Mouse (Mus musculus) forebrain, postnatal 0 days (tissue): ENCODE data around the gene Frmd5. TPM values are rescaled to one million over a fixed set of nuclear protein-coding genes. Genes with fewer than 3 reads are reported as not detected.

Source experiments
- ATAC-seq: fragments of 200-750 bp; cut with Nextera tagmentation; 2 replicates; pipeline ENCODE4 v1.8.0; 2017; ENCODE audit warnings: mild to moderate bottlenecking, moderate library complexity
- DNase-seq: peaks from one replicate; pipeline ENCODE4 v3.0.0-alpha.2; 2015
- H3K27ac ChIP-seq: fragments of 300-500 bp; sonication (generic); 2 replicates; pipeline ENCODE4 v1.5.1; 2014; ENCODE audit warnings: low read depth, mild to moderate bottlenecking, antibody characterized with exemption, low read length, moderate library complexity, mixed read lengths
- H3K27me3 ChIP-seq: fragments of 300-500 bp; sonication (generic); 2 replicates; pipeline ENCODE4 v1.6.1; 2014; ENCODE audit warnings: mild to moderate bottlenecking, low read length, mixed read lengths; ENCODE audit not compliant: insufficient read depth
- H3K36me3 ChIP-seq: fragments of 300-500 bp; sonication (generic); 2 replicates; pipeline ENCODE4 v1.6.1; 2014; ENCODE audit warnings: mild to moderate bottlenecking, moderate library complexity; ENCODE audit not compliant: insufficient read depth
- H3K4me1 ChIP-seq: fragments of 300-500 bp; sonication (generic); 2 replicates; pipeline ENCODE4 v1.6.1; 2014; ENCODE audit warnings: antibody characterized with exemption; ENCODE audit not compliant: insufficient read depth
- H3K4me2 ChIP-seq: fragments of 300-500 bp; sonication (generic); 2 replicates; pipeline ENCODE4 v1.6.1; 2014; ENCODE audit warnings: low read depth, mild to moderate bottlenecking, moderate library complexity
- H3K4me3 ChIP-seq: fragments of 300-500 bp; sonication (generic); 2 replicates; pipeline ENCODE4 v1.5.1; 2014; ENCODE audit warnings: low read depth, low read length, mixed read lengths
- H3K9ac ChIP-seq: fragments of 300-500 bp; sonication (generic); 2 replicates; pipeline ENCODE4 v1.6.1; 2014; ENCODE audit warnings: mild to moderate bottlenecking
- H3K9me3 ChIP-seq: fragments of 300-500 bp; sonication (generic); 2 replicates; pipeline ENCODE4 v1.6.1; 2016; ENCODE audit warnings: low read length
- CTCF ChIP-seq: sonication (generic); IDR thresholded peaks from 2 replicates; pipeline ENCODE4 v1.5.1; 2016; ENCODE audit warnings: antibody characterized with exemption, control low read depth, low read depth
- WGBS: fragments of 180-500 bp; shearing (Covaris S2); extraction: QIAGEN DNeasy Blood & Tissue Kit; methylation state at CpG from one replicate; pipeline ENCODE4 v1.1.7; 2014; 5-methylcytosine and 5-hydroxymethylcytosine counted together
- polyA plus RNA-seq: library from polyadenylated mRNA; unstranded; fragments of >200 nt; fragmentation: Nextera tagmentation; extraction: Ambion mirVana; gene quantifications from 2 replicates; pipeline ENCODE4 v1.2.1, GENCODE M21; 2015
- total RNA-seq: library from RNA; depleted of rRNA; stranded (reverse); fragments of >200 nt; gene quantifications from 2 replicates; pipeline ENCODE4 v1.2.3, GENCODE M21; 2014

Frmd5 gene
- total and polyA plus RNA-seq, 2 experiments from 2014 or later: 15.7 to 53.3 TPM

- Histone ChIP-seq H3K36me3 (no peaks in the 10 kb centered on the region), H3K9me3 (no peaks in the 10 kb centered on the region), H3K9ac (no peak overlapping the region), H3K27ac (no peak overlapping the region), H3K4me2 (no peak overlapping the region), H3K4me3 (no peak overlapping the region), H3K4me1 (no peaks in the 10 kb centered on the region), H3K27me3 (no peaks in the 10 kb centered on the region)
- TF ChIP-seq CTCF: no peak
- whole genome bisulfite sequencing: 74% methylated on average over 7 of the region's 7 CpGs
- no peak for ATAC-seq
- DNase-seq: no peak
Measured at GRCm38 (mm10) chr2:121776219-121776618, 30.7 kb downstream of the Frmd5 start.

- DNase-seq (no peak), ATAC-seq (no peak)
- no peaks in the 10 kb centered on the region for H3K9me3 ChIP-seq
- no peak overlapping the region for H3K4me3 ChIP-seq
- no peaks in the 10 kb centered on the region for H3K36me3 ChIP-seq
- no peak overlapping the region for H3K9ac ChIP-seq
- no peaks in the 10 kb centered on the region for H3K27me3 ChIP-seq
- 22% methylated on average over 5 of the region's 5 CpGs for WGBS
- no peaks in the 10 kb centered on the region for H3K4me1 ChIP-seq
- no peak overlapping the region for H3K4me2 ChIP-seq
- no peak for TF ChIP-seq CTCF
- no peak overlapping the region for H3K27ac ChIP-seq
Measured at GRCm38 (mm10) chr2:121764851-121765250, 42.0 kb downstream of the Frmd5 start.

GRCm38 (mm10) chr2:121761861-121762260, 45.0 kb downstream of the Frmd5 start:
- Histone ChIP-seq H3K4me1 (no peaks in the 10 kb centered on the region), H3K27ac (no peak overlapping the region), H3K9me3 (no peaks in the 10 kb centered on the region), H3K9ac (no peak overlapping the region), H3K4me3 (no peak overlapping the region), H3K36me3 (no peaks in the 10 kb centered on the region), H3K4me2 (no peak overlapping the region), H3K27me3 (no peaks in the 10 kb centered on the region)
- no peak for ATAC-seq
- WGBS: 93% methylated on average over 5 of the region's 5 CpGs
- TF ChIP-seq CTCF: no peak
- no peak for DNase-seq

GRCm38 (mm10) chr2:121761281-121761795, 45.5 kb downstream of the Frmd5 start:
- Histone ChIP-seq H3K9me3 (no peaks in the 10 kb centered on the region), H3K27me3 (no peaks in the 10 kb centered on the region), H3K9ac (no peak overlapping the region), H3K4me3 (no peak overlapping the region), H3K4me2 (no peak overlapping the region), H3K27ac (no peak overlapping the region), H3K4me1 (no peaks in the 10 kb centered on the region), H3K36me3 (no peaks in the 10 kb centered on the region)
- WGBS: 94% methylated on average over 11 of the region's 11 CpGs
- ATAC-seq (no peak), DNase-seq (no peak)
- no peak for TF ChIP-seq CTCF

- H3K9ac ChIP-seq: no peak overlapping the region
- no peaks in the 10 kb centered on the region for H3K36me3 ChIP-seq
- no peaks in the 10 kb centered on the region for H3K27me3 ChIP-seq
- H3K4me2 ChIP-seq: no peak overlapping the region
- no peak for TF ChIP-seq CTCF
- H3K27ac ChIP-seq: no peak overlapping the region
- H3K4me3 ChIP-seq: no peak overlapping the region
- no peaks in the 10 kb centered on the region for H3K4me1 ChIP-seq
- H3K9me3 ChIP-seq: no peaks in the 10 kb centered on the region
- ATAC-seq (no peak), DNase-seq (no peak)
- WGBS: 94% methylated on average over 9 of the region's 9 CpGs
Measured at GRCm38 (mm10) chr2:121760646-121761045, 46.2 kb downstream of the Frmd5 start.

GRCm38 (mm10) chr2:121758258-121758657, 48.6 kb downstream of the Frmd5 start:
- 92% methylated on average over 8 of the region's 8 CpGs for WGBS
- no peak for TF ChIP-seq CTCF
- H3K27ac ChIP-seq: no peak overlapping the region
- H3K4me2 ChIP-seq: no peak overlapping the region
- H3K4me3 ChIP-seq: no peak overlapping the region
- H3K9me3 ChIP-seq: no peaks in the 10 kb centered on the region
- H3K36me3 ChIP-seq: no peaks in the 10 kb centered on the region
- no peaks in the 10 kb centered on the region for H3K27me3 ChIP-seq
- H3K9ac ChIP-seq: no peak overlapping the region
- no peak for ATAC-seq
- DNase-seq: no peak
- H3K4me1 ChIP-seq: no peaks in the 10 kb centered on the region

- Histone ChIP-seq H3K4me3 (no peak overlapping the region), H3K36me3 (no peaks in the 10 kb centered on the region), H3K27ac (no peak overlapping the region), H3K4me2 (no peak overlapping the region), H3K4me1 (no peaks in the 10 kb centered on the region), H3K27me3 (no peaks in the 10 kb centered on the region), H3K9ac (no peak overlapping the region), H3K9me3 (no peaks in the 10 kb centered on the region)
- TF ChIP-seq CTCF: no peak
- 100% methylated on average over 1 of the region's 1 CpGs for WGBS
- ATAC-seq (no peak), DNase-seq (no peak)
Measured at GRCm38 (mm10) chr2:121756336-121756735, 50.6 kb downstream of the Frmd5 start.

GRCm38 (mm10) chr2:121755056-121755455, 51.8 kb downstream of the Frmd5 start:
- H3K36me3 ChIP-seq: no peaks in the 10 kb centered on the region
- no peak overlapping the region for H3K4me2 ChIP-seq
- 15% methylated on average over 6 of the region's 6 CpGs for WGBS
- H3K9me3 ChIP-seq: no peaks in the 10 kb centered on the region
- TF ChIP-seq CTCF: no peak
- no peak overlapping the region for H3K4me3 ChIP-seq
- DNase-seq (no peak), ATAC-seq (no peak)
- H3K4me1 ChIP-seq: peaks cover 4% of the 10 kb centered on the region; the same call in 1 of the 2 replicates
- no peak overlapping the region for H3K27ac ChIP-seq
- H3K9ac ChIP-seq: no peak overlapping the region
- H3K27me3 ChIP-seq: no peaks in the 10 kb centered on the region
